Mouse (Mus musculus) midbrain, postnatal 0 days (tissue): ENCODE data around the gene Zfyve26. TPM values are rescaled to one million over a fixed set of nuclear protein-coding genes. Genes with fewer than 3 reads are reported as not detected.

Experiments
- ATAC-seq: fragments of 200-750 bp; cut with Nextera tagmentation; 2 replicates; pipeline ENCODE4 v1.8.0; 2017; ENCODE audit warnings: moderate number of reproducible peaks, mild to moderate bottlenecking, moderate TSS enrichment, moderate library complexity; ENCODE audit not compliant: low FRiP score
- DNase-seq: peaks from one replicate; pipeline ENCODE4 v3.0.0-alpha.2; 2015; ENCODE audit warnings: low spot score
- H3K27ac ChIP-seq: fragments of 300-500 bp; sonication (generic); 2 replicates; pipeline ENCODE4 v1.5.1; 2014; ENCODE audit warnings: low read depth, mild to moderate bottlenecking, low read length, mixed read lengths
- H3K27me3 ChIP-seq: fragments of 300-500 bp; sonication (generic); 2 replicates; pipeline ENCODE4 v1.6.1; 2014; ENCODE audit warnings: low read length, control low read depth, mixed read lengths; ENCODE audit not compliant: insufficient read depth
- H3K36me3 ChIP-seq: fragments of 300-500 bp; sonication (generic); 2 replicates; pipeline ENCODE4 v1.6.1; 2014; ENCODE audit warnings: low read length, control low read depth, mixed read lengths; ENCODE audit not compliant: insufficient read depth
- H3K4me1 ChIP-seq: fragments of 300-500 bp; sonication (generic); 2 replicates; pipeline ENCODE4 v1.6.1; 2014; ENCODE audit warnings: mild to moderate bottlenecking, control low read depth, antibody characterized with exemption, low read length, mixed read lengths; ENCODE audit not compliant: insufficient read depth
- H3K4me2 ChIP-seq: fragments of 300-500 bp; sonication (generic); 2 replicates; pipeline ENCODE4 v1.6.1; 2014; ENCODE audit warnings: low read depth, mild to moderate bottlenecking, low read length, mixed read lengths; ENCODE audit not compliant: poor library complexity, severe bottlenecking
- H3K4me3 ChIP-seq: fragments of 300-500 bp; sonication (generic); 2 replicates; pipeline ENCODE4 v1.5.1; 2014; ENCODE audit warnings: low read depth, mild to moderate bottlenecking, low read length, moderate library complexity
- H3K9ac ChIP-seq: fragments of 300-500 bp; sonication (generic); replicated peaks from 2 replicates; pipeline ENCODE4 v1.6.1; 2014; ENCODE audit warnings: mild to moderate bottlenecking, low read length, moderate library complexity, mixed read lengths; ENCODE audit not compliant: poor library complexity, severe bottlenecking
- H3K9me3 ChIP-seq: fragments of 300-500 bp; sonication (generic); 2 replicates; pipeline ENCODE4 v1.6.1; 2016; ENCODE audit warnings: low read length, control low read depth
- CTCF ChIP-seq: IDR thresholded peaks from 2 replicates; pipeline ENCODE4 v1.5.1; 2016; ENCODE audit warnings: antibody characterized with exemption, mild to moderate bottlenecking
- WGBS: fragments of 180-500 bp; shearing (Covaris S2); extraction: QIAGEN DNeasy Blood & Tissue Kit; methylation state at CpG from one replicate; pipeline ENCODE4 v1.1.7; 2014; 5-methylcytosine and 5-hydroxymethylcytosine counted together
- polyA plus RNA-seq: library from polyadenylated mRNA; unstranded; fragments of >200 nt; fragmentation: Nextera tagmentation; extraction: Ambion mirVana; gene quantifications from 2 replicates; pipeline ENCODE4 v1.2.1, GENCODE M21; 2015
- total RNA-seq: library from RNA; depleted of rRNA; stranded (reverse); fragments of >200 nt; gene quantifications from 2 replicates; pipeline ENCODE4 v1.2.3, GENCODE M21; 2014

Gene Zfyve26
- total and polyA plus RNA-seq, 2 experiments from 2014 or later, result 6.2 to 10.3 TPM

DNA sequence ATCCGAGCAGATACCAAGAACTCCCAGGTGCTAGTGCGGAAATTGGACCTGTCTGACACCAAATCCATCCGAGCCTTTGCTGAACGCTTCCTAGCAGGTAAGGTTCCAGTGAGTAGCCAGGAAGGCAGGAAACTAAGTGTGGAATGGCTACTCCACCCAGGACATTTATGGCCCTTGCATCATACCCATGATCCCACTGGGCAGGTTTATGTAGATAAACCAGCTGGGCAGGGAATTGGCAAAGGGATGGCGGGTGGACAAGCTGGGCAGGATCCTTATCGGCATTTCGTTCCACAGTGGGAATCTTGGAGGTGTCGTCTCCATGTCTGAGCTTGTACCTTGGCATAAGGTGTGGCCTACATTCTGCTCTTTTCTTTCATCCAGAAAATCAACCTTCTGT, 84.7 kb downstream of the Zfyve26 start:
- ATAC-seq, result no peak
- no peak for TF ChIP-seq CTCF
- no peaks in the 10 kb centered on the region for H3K27me3 ChIP-seq
- H3K36me3 ChIP-seq, result no peaks in the 10 kb centered on the region
- no peak overlapping the region for H3K4me3 ChIP-seq
- 90% methylated on average over 8 of the region's 8 CpGs for WGBS
- no peaks in the 10 kb centered on the region for H3K4me1 ChIP-seq
- DNase-seq, result no peak
- no peak overlapping the region for H3K27ac ChIP-seq
- no peak overlapping the region for H3K9ac ChIP-seq
- no peak overlapping the region for H3K4me2 ChIP-seq
- no peaks in the 10 kb centered on the region for H3K9me3 ChIP-seq

DNA sequence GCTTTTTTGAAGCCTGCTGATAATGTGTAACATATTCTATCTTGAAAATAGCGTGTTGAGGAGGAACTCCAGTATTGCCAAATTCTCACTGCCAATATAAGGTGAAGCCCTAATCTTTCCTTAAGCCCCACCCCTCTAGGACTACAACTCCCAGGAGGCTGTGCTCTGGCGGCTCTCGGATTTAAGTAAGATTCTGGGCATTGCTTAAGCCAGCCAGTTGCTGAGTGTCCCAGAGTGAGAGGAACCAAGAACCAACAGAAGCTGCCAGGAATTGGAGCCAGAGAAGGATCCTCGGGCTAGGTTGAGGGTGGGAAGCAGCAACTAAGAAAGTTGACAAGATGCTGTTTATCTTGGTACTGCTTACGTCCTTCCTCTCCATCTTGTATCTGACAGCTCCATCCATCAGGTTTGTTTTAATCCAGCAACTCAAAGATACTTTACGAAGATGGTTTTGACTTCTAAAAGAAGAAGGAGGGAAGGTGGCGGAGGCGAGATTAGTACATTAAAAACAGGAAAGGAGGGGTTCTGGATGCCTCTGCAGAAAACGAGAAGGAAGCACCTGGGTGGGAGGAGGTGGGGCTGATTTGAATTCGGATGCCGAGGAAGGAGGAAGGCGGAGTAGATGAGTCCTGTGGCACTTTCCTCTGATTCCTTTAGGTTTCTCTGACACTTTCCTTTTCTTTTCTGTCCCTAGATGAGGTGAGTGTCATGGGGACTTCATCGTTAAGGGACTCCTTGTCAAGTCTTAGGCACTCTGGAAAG, 87.2 kb downstream of the Zfyve26 start, which contains the start of gene Rdh12:
Rdh12 (plus strand) TSS at position 212 of the 762 bp plus-strand sequence.
- Histone ChIP-seq H3K4me1 (no peaks in the 10 kb centered on the region), H3K36me3 (no peaks in the 10 kb centered on the region), H3K9me3 (no peaks in the 10 kb centered on the region), H3K4me3 (peak within 1 kb of the TSS; percentile 40), H3K4me2 (peak within 1 kb of the TSS; percentile 53), H3K27ac (no peak within 1 kb of the TSS), H3K27me3 (no peaks in the 10 kb centered on the region), H3K9ac (no peak within 1 kb of the TSS)
- TF ChIP-seq CTCF, result no peak
- DNase-seq (peak; percentile 67), ATAC-seq (no peak)
- 4% methylated on average over 13 of the region's 13 CpGs for WGBS

DNA sequence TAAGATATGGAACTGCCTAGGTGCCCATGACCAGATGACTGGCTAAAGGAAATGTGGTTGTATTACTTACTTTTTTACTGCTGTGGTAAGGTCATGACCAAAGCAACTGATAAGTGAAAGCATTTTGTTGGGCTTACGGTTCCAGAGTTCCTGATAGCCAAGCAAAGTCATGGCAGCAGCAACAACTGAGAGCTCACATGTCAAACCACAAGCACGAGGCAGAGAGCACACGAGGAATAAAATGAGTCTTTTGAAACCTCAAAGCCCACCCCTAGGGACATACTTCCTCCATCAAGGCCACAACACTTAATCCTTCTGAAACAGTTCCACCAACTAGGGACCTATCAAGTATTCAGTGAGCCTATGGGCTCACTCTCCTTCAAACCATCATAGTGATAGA, 94.2 kb downstream of the Zfyve26 start:
- Histone ChIP-seq H3K4me2 (no peak overlapping the region), H3K27me3 (no peaks in the 10 kb centered on the region), H3K9me3 (no peaks in the 10 kb centered on the region), H3K4me3 (no peak overlapping the region), H3K27ac (no peak overlapping the region), H3K36me3 (no peaks in the 10 kb centered on the region), H3K4me1 (no peaks in the 10 kb centered on the region), H3K9ac (no peak overlapping the region)
- TF ChIP-seq CTCF, result no peak
- DNase-seq (no peak), ATAC-seq (no peak)
- 71% methylated on average over 3 of the region's 3 CpGs for WGBS

GRCm38 (mm10) chr12:79197105-79197504, 99.0 kb downstream of the Zfyve26 start:
- Histone ChIP-seq H3K27me3 (no peaks in the 10 kb centered on the region), H3K4me1 (no peaks in the 10 kb centered on the region), H3K9me3 (no peaks in the 10 kb centered on the region), H3K4me3 (no peak overlapping the region), H3K4me2 (no peak overlapping the region), H3K36me3 (no peaks in the 10 kb centered on the region), H3K27ac (no peak overlapping the region), H3K9ac (no peak overlapping the region)
- ATAC-seq, result no peak
- no peak for TF ChIP-seq CTCF
- 89% methylated on average over 5 of the region's 5 CpGs for WGBS
- DNase-seq, result no peak

DNA sequence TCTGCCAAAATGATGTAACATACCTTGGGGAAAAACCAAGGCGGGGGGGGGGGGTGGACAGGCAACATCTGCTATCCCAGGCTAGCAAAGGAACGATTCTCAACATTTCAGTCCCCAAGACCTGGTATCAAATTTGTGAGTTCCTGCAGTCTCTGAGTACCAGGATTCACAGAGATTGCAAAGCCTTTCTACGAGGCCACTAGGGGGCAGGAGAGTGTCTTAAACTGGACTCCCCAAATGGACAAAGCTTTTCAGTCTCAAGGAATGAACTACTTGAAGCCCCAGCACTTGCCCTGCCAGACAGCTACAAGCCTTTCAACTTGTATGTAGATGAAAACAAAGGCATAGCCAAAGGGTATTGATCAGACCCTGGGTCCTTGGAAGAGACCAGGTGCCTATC, 102.7 kb downstream of the Zfyve26 start:
- 8% methylated on average over 3 of the region's 3 CpGs for WGBS
- Histone ChIP-seq H3K9ac (no peak overlapping the region), H3K4me3 (no peak overlapping the region), H3K27me3 (no peaks in the 10 kb centered on the region), H3K9me3 (no peaks in the 10 kb centered on the region), H3K4me1 (peaks cover 7% of the 10 kb centered on the region), H3K27ac (no peak overlapping the region), H3K4me2 (no peak overlapping the region), H3K36me3 (no peaks in the 10 kb centered on the region)
- TF ChIP-seq CTCF, result peak; percentile 74
- peak; percentile 68 for DNase-seq
- ATAC-seq, result no peak

DNA sequence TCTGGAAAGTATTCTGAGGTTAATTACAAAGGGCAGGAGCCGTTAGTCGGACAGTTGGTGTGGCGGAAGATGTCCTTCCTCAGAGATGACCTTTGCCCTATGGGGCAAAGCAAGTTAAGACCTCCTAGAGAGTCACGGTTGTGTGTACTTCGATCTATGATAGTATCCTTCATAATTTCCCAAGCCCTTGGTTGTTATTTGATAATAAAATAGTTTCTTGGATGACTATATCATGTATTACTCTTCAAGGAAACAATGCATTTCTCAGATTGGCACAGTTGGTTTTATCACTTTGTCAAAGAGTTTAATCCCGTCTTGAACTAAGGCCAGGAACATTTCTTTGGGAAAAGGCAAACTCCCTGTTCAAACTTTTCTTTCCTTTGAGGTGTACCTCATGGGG, 103.9 kb downstream of the Zfyve26 start, which contains the start of gene Rdh11:
Rdh11 (minus strand) TSS at position 101 of the 400 bp plus-strand sequence.
- DNase-seq (no peak), ATAC-seq (no peak)
- Histone ChIP-seq H3K4me1 (peaks cover 7% of the 10 kb centered on the region), H3K4me2 (peak within 1 kb of the TSS; percentile 64), H3K4me3 (peak within 1 kb of the TSS; percentile 58), H3K27me3 (no peaks in the 10 kb centered on the region), H3K9ac (peak within 1 kb of the TSS; percentile 56), H3K36me3 (peaks cover 12% of the 10 kb centered on the region; the same call in 1 of the 2 replicates), H3K9me3 (no peaks in the 10 kb centered on the region), H3K27ac (peak within 1 kb of the TSS; percentile 72)
- WGBS, result 62% methylated on average over 6 of the region's 6 CpGs
- no peak for TF ChIP-seq CTCF
